Mouse (Mus musculus): ENCODE data around the gene Sepsecs. TPM values are rescaled to one million over a fixed set of nuclear protein-coding genes. Genes with fewer than 3 reads are reported as not detected.

The Sepsecs gene
- polyA plus RNA-seq, 1 experiment from 2014 or later: 7.4 TPM

- Histone ChIP-seq H3K9ac (replicated peaks; ENCODE audit: low read depth, low read length) (no peak overlapping the region), H3K27ac (ENCODE audit: low read depth, low read length) (no peak overlapping the region), H3K4me1 (ENCODE audit: control insufficient read depth, insufficient read depth, low read length) (no peaks in the 10 kb centered on the region), H3K36me3 (ENCODE audit: control insufficient read depth, insufficient read depth, low read length) (peaks cover 6% of the 10 kb centered on the region; the same call in 1 of the 2 replicates), H3K4me3 (ENCODE audit: low read depth, low read length) (no peak overlapping the region), H3K27me3 (ENCODE audit: control insufficient read depth, insufficient read depth, low read length) (no peaks in the 10 kb centered on the region), H3K9me3 (ENCODE audit: control insufficient read depth, low read length) (no peaks in the 10 kb centered on the region), H3K4me2 (ENCODE audit: low read depth, low read length) (no peak overlapping the region)
- no peak for ATAC-seq (ENCODE audit: low read depth)
- WGBS: 77% methylated on average over 8 of the region's 8 CpGs
Measured at GRCm38 (mm10) chr5:52655992-52656391, 13.5 kb downstream of the Sepsecs start.

- H3K9me3 ChIP-seq (ENCODE audit: control insufficient read depth, low read length): no peaks in the 10 kb centered on the region
- WGBS: 96% methylated on average over 5 of the region's 5 CpGs
- no peak overlapping the region for H3K4me2 ChIP-seq (ENCODE audit: low read depth, low read length)
- H3K36me3 ChIP-seq (ENCODE audit: control insufficient read depth, insufficient read depth, low read length): peaks cover 6% of the 10 kb centered on the region; the same call in 1 of the 2 replicates
- H3K27me3 ChIP-seq (ENCODE audit: control insufficient read depth, insufficient read depth, low read length): no peaks in the 10 kb centered on the region
- no peak for ATAC-seq (ENCODE audit: low read depth)
- H3K4me3 ChIP-seq (ENCODE audit: low read depth, low read length): no peak overlapping the region
- H3K27ac ChIP-seq (ENCODE audit: low read depth, low read length): no peak overlapping the region
- H3K4me1 ChIP-seq (ENCODE audit: control insufficient read depth, insufficient read depth, low read length): no peaks in the 10 kb centered on the region
- no peak overlapping the region for H3K9ac ChIP-seq (replicated peaks; ENCODE audit: low read depth, low read length)
Measured at GRCm38 (mm10) chr5:52654961-52655360, 14.5 kb downstream of the Sepsecs start.

- Histone ChIP-seq H3K4me3 (ENCODE audit: low read depth, low read length) (no peak overlapping the region), H3K4me1 (ENCODE audit: control insufficient read depth, insufficient read depth, low read length) (no peaks in the 10 kb centered on the region), H3K9me3 (ENCODE audit: control insufficient read depth, low read length) (no peaks in the 10 kb centered on the region), H3K27ac (ENCODE audit: low read depth, low read length) (no peak overlapping the region), H3K4me2 (ENCODE audit: low read depth, low read length) (no peak overlapping the region), H3K27me3 (ENCODE audit: control insufficient read depth, insufficient read depth, low read length) (no peaks in the 10 kb centered on the region), H3K36me3 (ENCODE audit: control insufficient read depth, insufficient read depth, low read length) (peaks cover 6% of the 10 kb centered on the region; the same call in 1 of the 2 replicates), H3K9ac (replicated peaks; ENCODE audit: low read depth, low read length) (no peak overlapping the region)
- no peak for ATAC-seq (ENCODE audit: low read depth)
- WGBS: 90% methylated on average over 7 of the region's 7 CpGs
Measured at GRCm38 (mm10) chr5:52652606-52653005, 16.9 kb downstream of the Sepsecs start.

GRCm38 (mm10) chr5:52652086-52652485 lies 17.4 kb downstream of the Sepsecs start:
- H3K4me2 ChIP-seq (ENCODE audit: low read depth, low read length): no peak overlapping the region
- no peak overlapping the region for H3K9ac ChIP-seq (replicated peaks; ENCODE audit: low read depth, low read length)
- no peak overlapping the region for H3K27ac ChIP-seq (ENCODE audit: low read depth, low read length)
- H3K4me1 ChIP-seq (ENCODE audit: control insufficient read depth, insufficient read depth, low read length): no peaks in the 10 kb centered on the region
- 91% methylated on average over 1 of the region's 1 CpGs for WGBS
- no peak overlapping the region for H3K4me3 ChIP-seq (ENCODE audit: low read depth, low read length)
- no peaks in the 10 kb centered on the region for H3K27me3 ChIP-seq (ENCODE audit: control insufficient read depth, insufficient read depth, low read length)
- H3K36me3 ChIP-seq (ENCODE audit: control insufficient read depth, insufficient read depth, low read length): peaks cover 6% of the 10 kb centered on the region; the same call in 1 of the 2 replicates
- no peaks in the 10 kb centered on the region for H3K9me3 ChIP-seq (ENCODE audit: control insufficient read depth, low read length)
- no peak for ATAC-seq (ENCODE audit: low read depth)

- H3K4me2 ChIP-seq (ENCODE audit: low read depth, low read length): no peak overlapping the region
- H3K9me3 ChIP-seq (ENCODE audit: control insufficient read depth, low read length): no peaks in the 10 kb centered on the region
- H3K27ac ChIP-seq (ENCODE audit: low read depth, low read length): no peak overlapping the region
- H3K36me3 ChIP-seq (ENCODE audit: control insufficient read depth, insufficient read depth, low read length): peaks cover 15% of the 10 kb centered on the region
- no peak overlapping the region for H3K9ac ChIP-seq (replicated peaks; ENCODE audit: low read depth, low read length)
- peak; percentile 31; the same call in 1 of the 2 replicates for ATAC-seq (ENCODE audit: low read depth)
- no peak overlapping the region for H3K4me3 ChIP-seq (ENCODE audit: low read depth, low read length)
- 26% methylated on average over 9 of the region's 9 CpGs for WGBS
- H3K27me3 ChIP-seq (ENCODE audit: control insufficient read depth, insufficient read depth, low read length): no peaks in the 10 kb centered on the region
- no peaks in the 10 kb centered on the region; the same call in 1 of the 2 replicates for H3K4me1 ChIP-seq (ENCODE audit: control insufficient read depth, insufficient read depth, low read length)
Measured at GRCm38 (mm10) chr5:52643947-52644840, 25.3 kb downstream of the Sepsecs start.

GRCm38 (mm10) chr5:52641736-52642135 lies 27.8 kb downstream of the Sepsecs start:
- H3K27ac ChIP-seq (ENCODE audit: low read depth, low read length): no peak overlapping the region
- 86% methylated on average over 6 of the region's 6 CpGs for WGBS
- no peak overlapping the region for H3K4me3 ChIP-seq (ENCODE audit: low read depth, low read length)
- H3K36me3 ChIP-seq (ENCODE audit: control insufficient read depth, insufficient read depth, low read length): peaks cover 13% of the 10 kb centered on the region
- H3K9ac ChIP-seq (replicated peaks; ENCODE audit: low read depth, low read length): no peak overlapping the region
- no peaks in the 10 kb centered on the region for H3K27me3 ChIP-seq (ENCODE audit: control insufficient read depth, insufficient read depth, low read length)
- H3K9me3 ChIP-seq (ENCODE audit: control insufficient read depth, low read length): no peaks in the 10 kb centered on the region
- no peak overlapping the region for H3K4me2 ChIP-seq (ENCODE audit: low read depth, low read length)
- no peaks in the 10 kb centered on the region; the same call in 1 of the 2 replicates for H3K4me1 ChIP-seq (ENCODE audit: control insufficient read depth, insufficient read depth, low read length)
- no peak for ATAC-seq (ENCODE audit: low read depth)

GRCm38 (mm10) chr5:52638916-52639315 lies 30.6 kb downstream of the Sepsecs start:
- Histone ChIP-seq H3K9me3 (ENCODE audit: control insufficient read depth, low read length) (no peaks in the 10 kb centered on the region), H3K27ac (ENCODE audit: low read depth, low read length) (no peak overlapping the region), H3K36me3 (ENCODE audit: control insufficient read depth, insufficient read depth, low read length) (peaks cover 11% of the 10 kb centered on the region), H3K4me2 (ENCODE audit: low read depth, low read length) (no peak overlapping the region), H3K4me1 (ENCODE audit: control insufficient read depth, insufficient read depth, low read length) (no peaks in the 10 kb centered on the region), H3K9ac (replicated peaks; ENCODE audit: low read depth, low read length) (no peak overlapping the region), H3K4me3 (ENCODE audit: low read depth, low read length) (no peak overlapping the region), H3K27me3 (ENCODE audit: control insufficient read depth, insufficient read depth, low read length) (no peaks in the 10 kb centered on the region)
- no peak for ATAC-seq (ENCODE audit: low read depth)
- WGBS: 85% methylated on average over 8 of the region's 8 CpGs

GRCm38 (mm10) chr5:52638006-52638405 lies 31.5 kb downstream of the Sepsecs start:
- Histone ChIP-seq H3K27ac (ENCODE audit: low read depth, low read length) (no peak overlapping the region), H3K36me3 (ENCODE audit: control insufficient read depth, insufficient read depth, low read length) (peaks cover 5% of the 10 kb centered on the region; the same call in 1 of the 2 replicates), H3K27me3 (ENCODE audit: control insufficient read depth, insufficient read depth, low read length) (no peaks in the 10 kb centered on the region), H3K4me2 (ENCODE audit: low read depth, low read length) (no peak overlapping the region), H3K4me3 (ENCODE audit: low read depth, low read length) (no peak overlapping the region), H3K9me3 (ENCODE audit: control insufficient read depth, low read length) (no peaks in the 10 kb centered on the region), H3K9ac (replicated peaks; ENCODE audit: low read depth, low read length) (no peak overlapping the region), H3K4me1 (ENCODE audit: control insufficient read depth, insufficient read depth, low read length) (no peaks in the 10 kb centered on the region)
- ATAC-seq (ENCODE audit: low read depth): no peak; the same call in 1 of the 2 replicates
- WGBS: 81% methylated on average over 7 of the region's 7 CpGs

- no peak overlapping the region for H3K4me2 ChIP-seq (ENCODE audit: low read depth, low read length)
- WGBS: 87% methylated on average over 6 of the region's 6 CpGs
- no peaks in the 10 kb centered on the region for H3K36me3 ChIP-seq (ENCODE audit: control insufficient read depth, insufficient read depth, low read length)
- H3K9me3 ChIP-seq (ENCODE audit: control insufficient read depth, low read length): no peaks in the 10 kb centered on the region
- no peak overlapping the region for H3K4me3 ChIP-seq (ENCODE audit: low read depth, low read length)
- no peak for ATAC-seq (ENCODE audit: low read depth)
- no peak overlapping the region for H3K27ac ChIP-seq (ENCODE audit: low read depth, low read length)
- H3K27me3 ChIP-seq (ENCODE audit: control insufficient read depth, insufficient read depth, low read length): no peaks in the 10 kb centered on the region
- no peaks in the 10 kb centered on the region for H3K4me1 ChIP-seq (ENCODE audit: control insufficient read depth, insufficient read depth, low read length)
- H3K9ac ChIP-seq (replicated peaks; ENCODE audit: low read depth, low read length): no peak overlapping the region
Measured at GRCm38 (mm10) chr5:52636923-52637322, 32.6 kb downstream of the Sepsecs start.
